Mouse (Mus musculus) testis, adult 2 months (tissue): ENCODE measurements around the gene Wdr91.

Experiments
- CTCF ChIP-seq: fragments of 200-500 bp; IDR thresholded peaks from 2 replicates; pipeline ENCODE4 v1.5.1; 2012; ENCODE audit warnings: low read depth, mild to moderate bottlenecking, inconsistent platforms, low read length, moderate library complexity; ENCODE audit not compliant: control insufficient read depth, insufficient read depth, insufficient replicate concordance
- POLR2A ChIP-seq: fragments of 200-500 bp; IDR thresholded peaks from 2 replicates; pipeline ENCODE4 v1.6.1; 2012; ENCODE audit warnings: low read depth, mild to moderate bottlenecking, inconsistent platforms, low read length, moderate library complexity; ENCODE audit not compliant: control insufficient read depth

DNA sequence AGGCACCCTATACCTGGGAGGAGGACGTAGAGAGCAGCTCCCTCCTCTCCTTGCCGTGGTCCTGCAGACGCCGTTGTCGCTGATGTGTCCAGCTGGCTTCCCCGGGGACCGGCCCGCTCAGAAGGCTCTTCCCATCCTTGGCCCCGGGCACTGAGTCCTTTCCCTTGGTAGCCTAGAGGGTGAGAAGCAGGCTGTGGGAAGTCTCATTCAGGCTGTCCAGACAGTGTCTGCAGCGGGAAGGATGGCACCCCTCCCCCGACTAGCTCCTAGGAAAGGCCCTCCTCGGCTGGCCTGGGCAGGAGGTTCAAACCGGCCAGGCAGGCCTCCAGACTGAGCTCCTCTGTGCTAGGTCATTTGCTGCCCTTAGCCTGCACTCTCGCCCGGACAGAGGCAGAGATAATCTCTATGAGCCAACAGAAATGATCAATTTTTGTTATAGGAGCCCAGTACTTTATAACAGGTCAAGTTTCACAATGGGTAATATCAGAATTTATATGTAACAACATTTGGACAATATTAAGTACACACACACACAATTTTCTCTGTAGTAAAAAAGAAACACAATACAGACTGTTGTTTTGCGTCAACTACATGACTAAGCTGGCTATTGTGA is 14.4 kb downstream of the Wdr91 start:
- no peak for TF ChIP-seq POLR2A
- no peak for TF ChIP-seq CTCF
